Mouse (Mus musculus) forebrain, embryonic 11.5 days (tissue): Measurements from ENCODE around the gene Mpp6. TPM values are rescaled to one million over a fixed set of nuclear protein-coding genes. Genes with fewer than 3 reads are reported as not detected.

Experiments
- ATAC-seq: fragments of 200-750 bp; cut with Nextera tagmentation; replicated peaks from 2 replicates; pipeline ENCODE4 v1.8.0; 2017; ENCODE audit warnings: moderate TSS enrichment; ENCODE audit not compliant: low FRiP score
- DNase-seq: peaks from one replicate; pipeline ENCODE4 v3.0.0-alpha.2; 2017; ENCODE audit warnings: low spot score
- H3K27ac ChIP-seq: fragments of 300-500 bp; sonication (generic); 2 replicates; pipeline ENCODE4 v1.5.1; 2014; ENCODE audit warnings: low read depth, low read length
- H3K27me3 ChIP-seq: fragments of 300-500 bp; sonication (generic); 2 replicates; pipeline ENCODE4 v1.6.1; 2014; ENCODE audit warnings: mild to moderate bottlenecking, low read length, mixed read lengths; ENCODE audit not compliant: control insufficient read depth, insufficient read depth
- H3K36me3 ChIP-seq: fragments of 300-500 bp; sonication (generic); 2 replicates; pipeline ENCODE4 v1.6.1; 2014; ENCODE audit warnings: mild to moderate bottlenecking, low read length, moderate library complexity, mixed read lengths; ENCODE audit not compliant: control insufficient read depth, insufficient read depth
- H3K4me1 ChIP-seq: fragments of 300-500 bp; sonication (generic); replicated peaks from 2 replicates; pipeline ENCODE4 v1.6.1; 2014; ENCODE audit warnings: low read length, mixed read lengths; ENCODE audit not compliant: control insufficient read depth, insufficient read depth
- H3K4me2 ChIP-seq: fragments of 300-500 bp; sonication (generic); 2 replicates; pipeline ENCODE4 v1.6.1; 2014; ENCODE audit warnings: low read depth, mild to moderate bottlenecking, low read length, moderate library complexity, mixed read lengths; ENCODE audit not compliant: severe bottlenecking
- H3K4me3 ChIP-seq: fragments of 300-500 bp; sonication (generic); 2 replicates; pipeline ENCODE4 v1.5.1; 2014; ENCODE audit warnings: low read depth, low read length
- H3K9ac ChIP-seq: fragments of 300-500 bp; sonication (generic); 2 replicates; pipeline ENCODE4 v1.6.1; 2014; ENCODE audit warnings: low read length
- H3K9me3 ChIP-seq: fragments of 300-500 bp; sonication (generic); 2 replicates; pipeline ENCODE4 v1.6.1; 2016; ENCODE audit warnings: low read length, mixed read lengths; ENCODE audit not compliant: control insufficient read depth
- WGBS: fragments of 180-500 bp; shearing (Covaris S2); extraction: QIAGEN DNeasy Blood & Tissue Kit; methylation state at CpG from one replicate; pipeline ENCODE4 v1.1.7; 2014; 5-methylcytosine and 5-hydroxymethylcytosine counted together
- polyA plus RNA-seq: library from polyadenylated mRNA; unstranded; fragments of >200 nt; fragmentation: Nextera tagmentation; extraction: Ambion mirVana; gene quantifications from 2 replicates; pipeline ENCODE4 v1.2.1, GENCODE M21; 2014

Gene Mpp6
- polyA plus RNA-seq, 1 experiment from 2014 or later: 92.6 TPM

- Histone ChIP-seq H3K36me3 (no peaks in the 10 kb centered on the region), H3K27ac (no peak overlapping the region), H3K4me2 (no peak overlapping the region), H3K9me3 (no peaks in the 10 kb centered on the region), H3K4me3 (no peak overlapping the region), H3K27me3 (no peaks in the 10 kb centered on the region), H3K4me1 (no peaks in the 10 kb centered on the region), H3K9ac (no peak overlapping the region)
- ATAC-seq: no peak
- DNase-seq: no peak
- 85% methylated on average over 5 of the region's 5 CpGs for WGBS
Observed at GRCm38 (mm10) chr6:50240437-50240836, 130.4 kb downstream of the Mpp6 start.

- Histone ChIP-seq H3K4me3 (no peak overlapping the region), H3K9me3 (no peaks in the 10 kb centered on the region), H3K9ac (no peak overlapping the region), H3K27ac (no peak overlapping the region), H3K4me2 (no peak overlapping the region), H3K4me1 (no peaks in the 10 kb centered on the region), H3K27me3 (no peaks in the 10 kb centered on the region), H3K36me3 (no peaks in the 10 kb centered on the region)
- 89% methylated on average over 4 of the region's 4 CpGs for WGBS
- ATAC-seq: no peak
- no peak for DNase-seq
Observed at GRCm38 (mm10) chr6:50244126-50244525, 134.1 kb downstream of the Mpp6 start.

GRCm38 (mm10) chr6:50244967-50245366 is 134.9 kb downstream of the Mpp6 start:
- no peak overlapping the region for H3K4me2 ChIP-seq
- 84% methylated on average over 4 of the region's 4 CpGs for WGBS
- H3K27ac ChIP-seq: no peak overlapping the region
- ATAC-seq: no peak
- H3K36me3 ChIP-seq: no peaks in the 10 kb centered on the region
- no peak overlapping the region for H3K4me3 ChIP-seq
- no peaks in the 10 kb centered on the region for H3K4me1 ChIP-seq
- H3K27me3 ChIP-seq: no peaks in the 10 kb centered on the region
- H3K9ac ChIP-seq: no peak overlapping the region
- H3K9me3 ChIP-seq: no peaks in the 10 kb centered on the region
- no peak for DNase-seq

GRCm38 (mm10) chr6:50247356-50247755 is 137.3 kb downstream of the Mpp6 start:
- no peak overlapping the region for H3K27ac ChIP-seq
- H3K9ac ChIP-seq: no peak overlapping the region
- no peak overlapping the region for H3K4me3 ChIP-seq
- no peaks in the 10 kb centered on the region for H3K9me3 ChIP-seq
- H3K27me3 ChIP-seq: no peaks in the 10 kb centered on the region
- no peaks in the 10 kb centered on the region for H3K36me3 ChIP-seq
- H3K4me2 ChIP-seq: no peak overlapping the region
- H3K4me1 ChIP-seq: no peaks in the 10 kb centered on the region
- ATAC-seq (no peak), DNase-seq (no peak)
- 77% methylated on average over 2 of the region's 2 CpGs for WGBS

GRCm38 (mm10) chr6:50247791-50248190 is 137.8 kb downstream of the Mpp6 start:
- H3K9ac ChIP-seq: no peak overlapping the region
- no peaks in the 10 kb centered on the region for H3K4me1 ChIP-seq
- H3K27ac ChIP-seq: no peak overlapping the region
- no peaks in the 10 kb centered on the region for H3K27me3 ChIP-seq
- ATAC-seq (no peak), DNase-seq (no peak)
- 87% methylated on average over 4 of the region's 4 CpGs for WGBS
- no peaks in the 10 kb centered on the region for H3K36me3 ChIP-seq
- no peak overlapping the region for H3K4me2 ChIP-seq
- no peak overlapping the region for H3K4me3 ChIP-seq
- H3K9me3 ChIP-seq: no peaks in the 10 kb centered on the region

Other genes with a start within 250 kb of the Mpp6 start
- gene Gsdme, start 153.6 kb downstream of the Mpp6 start, polyA plus RNA-seq: 57.6 and 62.3 TPM in 2 replicates